Mouse (Mus musculus): ENCODE results near the gene H2-M10.6. TPM values are rescaled to one million over a fixed set of nuclear protein-coding genes. Genes with fewer than 3 reads are reported as not detected.
"Not testable (repeated sequence)": the region's sequence is repeated elsewhere in the genome, so short reads cannot be mapped to it uniquely, and the experiment has no call there.

H2-M10.6 gene
- polyA plus RNA-seq (2015; fragmentation: Nextera tagmentation; extraction: Ambion mirVana) = not detected in 2 replicates

GRCm38 (mm10) chr17:36811871-36812270 is at the start of gene H2-M10.6:
TSS of gene H2-M10.6 (plus strand) at chr17:36812171.
- ATAC-seq (ENCODE audit: extremely low read depth, insufficient number of reproducible peaks, low FRiP score, low TSS enrichment) = no peak

GRCm38 (mm10) chr17:36763816-36764215 is 48.2 kb upstream of the H2-M10.6 start:
- ATAC-seq (ENCODE audit: extremely low read depth, insufficient number of reproducible peaks, low FRiP score, low TSS enrichment) = no peak
- Histone ChIP-seq H3K4me2 (no peak overlapping the region), H3K4me1 (no peaks in the 10 kb centered on the region), H3K36me3 (no peaks in the 10 kb centered on the region), H3K9ac (no peak overlapping the region), H3K9me3 (no peaks in the 10 kb centered on the region), H3K4me3 (no peak overlapping the region), H3K27me3 (replicated peaks) (no peaks in the 10 kb centered on the region), H3K27ac (replicated peaks) (no peak overlapping the region)
- 39% methylated on average over 2 of the region's 2 CpGs for WGBS

More at GRCm38 (mm10) chr17:36811871-36812270, at the start of gene H2-M10.6:
- H3K4me3 ChIP-seq = no peak within 1 kb of the TSS
- no peak within 1 kb of the TSS for H3K4me2 ChIP-seq
- H3K27me3 ChIP-seq (replicated peaks) = no peaks in the 10 kb centered on the region
- H3K36me3 ChIP-seq = no peaks in the 10 kb centered on the region
- H3K9ac ChIP-seq = no peak within 1 kb of the TSS
- H3K27ac ChIP-seq (replicated peaks) = no peak within 1 kb of the TSS
- H3K9me3 ChIP-seq = no peaks in the 10 kb centered on the region
- H3K4me1 ChIP-seq = no peaks in the 10 kb centered on the region

GRCm38 (mm10) chr17:36764244-36764643 is 47.7 kb upstream of the H2-M10.6 start:
- WGBS = 35% methylated on average over 2 of the region's 2 CpGs
- not testable (repeated sequence) for H3K9ac ChIP-seq; H3K4me2 ChIP-seq; H3K27ac ChIP-seq (replicated peaks); ATAC-seq (ENCODE audit: extremely low read depth, insufficient number of reproducible peaks, low FRiP score, low TSS enrichment); H3K36me3 ChIP-seq; H3K9me3 ChIP-seq; H3K4me3 ChIP-seq; H3K4me1 ChIP-seq; H3K27me3 ChIP-seq (replicated peaks)

- WGBS = 57% methylated on average over 2 of the region's 2 CpGs
- H3K4me3 ChIP-seq; ATAC-seq (ENCODE audit: extremely low read depth, insufficient number of reproducible peaks, low FRiP score, low TSS enrichment); H3K9ac ChIP-seq; H3K9me3 ChIP-seq; H3K36me3 ChIP-seq; H3K4me2 ChIP-seq; H3K4me1 ChIP-seq; H3K27me3 ChIP-seq (replicated peaks); H3K27ac ChIP-seq (replicated peaks): not testable (repeated sequence)
These were observed 46.6 kb upstream of the H2-M10.6 start for GRCm38 (mm10) chr17:36765403-36765802.

GRCm38 (mm10) chr17:36772610-36773009 is 39.4 kb upstream of the H2-M10.6 start, which contains the start of gene H2-M10.5:
TSS of gene H2-M10.5 (plus strand) at chr17:36772910.
- H3K36me3 ChIP-seq; H3K27ac ChIP-seq (replicated peaks); H3K4me2 ChIP-seq; H3K4me3 ChIP-seq; H3K9me3 ChIP-seq; H3K9ac ChIP-seq; ATAC-seq (ENCODE audit: extremely low read depth, insufficient number of reproducible peaks, low FRiP score, low TSS enrichment); H3K27me3 ChIP-seq (replicated peaks); H3K4me1 ChIP-seq: not testable (repeated sequence)
- 78% methylated on average over 2 of the region's 2 CpGs for WGBS

- Histone ChIP-seq H3K9me3 (no peaks in the 10 kb centered on the region), H3K4me2 (no peak overlapping the region), H3K4me1 (no peaks in the 10 kb centered on the region), H3K4me3 (no peak overlapping the region), H3K36me3 (no peaks in the 10 kb centered on the region), H3K9ac (no peak overlapping the region), H3K27me3 (replicated peaks) (no peaks in the 10 kb centered on the region), H3K27ac (replicated peaks) (no peak overlapping the region)
- WGBS = 41% methylated on average over 3 of the region's 3 CpGs
- no peak for ATAC-seq (ENCODE audit: extremely low read depth, insufficient number of reproducible peaks, low FRiP score, low TSS enrichment)
These were observed 30.4 kb upstream of the H2-M10.6 start for GRCm38 (mm10) chr17:36781533-36781932.

- not testable (repeated sequence) for H3K9ac ChIP-seq; H3K36me3 ChIP-seq; H3K4me2 ChIP-seq; ATAC-seq (ENCODE audit: extremely low read depth, insufficient number of reproducible peaks, low FRiP score, low TSS enrichment); H3K4me3 ChIP-seq; H3K9me3 ChIP-seq; H3K27me3 ChIP-seq (replicated peaks); H3K4me1 ChIP-seq; H3K27ac ChIP-seq (replicated peaks)
- 21% methylated on average over 1 of the region's 1 CpGs for WGBS
These were observed 25.5 kb upstream of the H2-M10.6 start for GRCm38 (mm10) chr17:36786483-36786886.

GRCm38 (mm10) chr17:36788351-36788750 is 23.6 kb upstream of the H2-M10.6 start:
- Histone ChIP-seq H3K9ac (no peak overlapping the region), H3K4me2 (no peak overlapping the region), H3K4me3 (no peak overlapping the region), H3K27me3 (replicated peaks) (no peaks in the 10 kb centered on the region), H3K27ac (replicated peaks) (no peak overlapping the region), H3K4me1 (no peaks in the 10 kb centered on the region), H3K36me3 (no peaks in the 10 kb centered on the region), H3K9me3 (no peaks in the 10 kb centered on the region)
- ATAC-seq (ENCODE audit: extremely low read depth, insufficient number of reproducible peaks, low FRiP score, low TSS enrichment) = no peak
- WGBS = 81% methylated on average over 2 of the region's 2 CpGs

- H3K4me1 ChIP-seq; H3K27me3 ChIP-seq (replicated peaks); H3K4me2 ChIP-seq; H3K36me3 ChIP-seq; ATAC-seq (ENCODE audit: extremely low read depth, insufficient number of reproducible peaks, low FRiP score, low TSS enrichment); H3K9me3 ChIP-seq; H3K9ac ChIP-seq; H3K27ac ChIP-seq (replicated peaks); H3K4me3 ChIP-seq: not testable (repeated sequence)
These were observed 23.2 kb upstream of the H2-M10.6 start for GRCm38 (mm10) chr17:36788801-36789200.

- Histone ChIP-seq H3K4me2 (no peak overlapping the region), H3K9ac (no peak overlapping the region), H3K27ac (replicated peaks) (no peak overlapping the region), H3K4me1 (no peaks in the 10 kb centered on the region), H3K9me3 (no peaks in the 10 kb centered on the region), H3K27me3 (replicated peaks) (no peaks in the 10 kb centered on the region), H3K4me3 (no peak overlapping the region), H3K36me3 (no peaks in the 10 kb centered on the region)
- WGBS = 67% methylated on average over 10 of the region's 10 CpGs
- ATAC-seq (ENCODE audit: extremely low read depth, insufficient number of reproducible peaks, low FRiP score, low TSS enrichment) = no peak
These were observed 12.5 kb upstream of the H2-M10.6 start for GRCm38 (mm10) chr17:36799493-36799892.

GRCm38 (mm10) chr17:36799921-36800462 is 12.0 kb upstream of the H2-M10.6 start:
- not testable (repeated sequence) for H3K4me1 ChIP-seq; H3K27ac ChIP-seq (replicated peaks); H3K27me3 ChIP-seq (replicated peaks); ATAC-seq (ENCODE audit: extremely low read depth, insufficient number of reproducible peaks, low FRiP score, low TSS enrichment); H3K4me2 ChIP-seq; H3K9ac ChIP-seq; H3K36me3 ChIP-seq; H3K4me3 ChIP-seq; H3K9me3 ChIP-seq
- WGBS = 28% methylated on average over 4 of the region's 4 CpGs

GRCm38 (mm10) chr17:36824005-36824404 is 12.0 kb downstream of the H2-M10.6 start:
- ATAC-seq (ENCODE audit: extremely low read depth, insufficient number of reproducible peaks, low FRiP score, low TSS enrichment) = no peak
- H3K9ac ChIP-seq = no peak overlapping the region
- H3K27ac ChIP-seq (replicated peaks) = no peak overlapping the region
- no peak overlapping the region for H3K4me3 ChIP-seq
- H3K9me3 ChIP-seq = no peaks in the 10 kb centered on the region
- no peaks in the 10 kb centered on the region for H3K4me1 ChIP-seq
- 0 out of 2 replicates have a peak, but pooled peaks cover 6% of the 10 kb centered on the region for H3K27me3 ChIP-seq (replicated peaks)
- H3K36me3 ChIP-seq = no peaks in the 10 kb centered on the region
- H3K4me2 ChIP-seq = no peak overlapping the region
